Mouse (Mus musculus) CH12.LX (cell line): ENCODE measurements around the gene Onecut3.

Source experiments
- CTCF ChIP-seq, 2 experiments: IDR thresholded peaks in 1 of 2; conservative IDR thresholded peaks in 1 of 2; 2 replicates each; pipeline ENCODE4 v1.5.1; 2011 to 2012; ENCODE audit warnings: low read depth in 2 of 2, low read length in 2 of 2, improper control_type of control experiment in 1 of 2, inconsistent platforms in 1 of 2, mild to moderate bottlenecking in 1 of 2, moderate library complexity in 1 of 2
- JUN ChIP-seq: IDR thresholded peaks from 2 replicates; pipeline ENCODE4 v1.6.1; 2011; ENCODE audit warnings: low read depth, mild to moderate bottlenecking, low read length, improper control_type of control experiment, moderate library complexity; ENCODE audit not compliant: insufficient read depth
- JUND ChIP-seq: conservative IDR thresholded peaks from 2 replicates; pipeline ENCODE4 v1.6.1; 2011; ENCODE audit warnings: low read depth, low read length, improper control_type of control experiment
- RAD21 ChIP-seq: IDR thresholded peaks from 2 replicates; pipeline ENCODE4 v1.6.1; 2011; ENCODE audit warnings: low read depth, mild to moderate bottlenecking, low read length, improper control_type of control experiment, moderate library complexity
- SMC3 ChIP-seq: IDR thresholded peaks from 2 replicates; pipeline ENCODE4 v1.6.1; 2011; ENCODE audit warnings: low read depth, low read length, improper control_type of control experiment
- TBP ChIP-seq: conservative IDR thresholded peaks from 2 replicates; pipeline ENCODE4 v1.6.1; 2011; ENCODE audit warnings: low read depth, low read length, improper control_type of control experiment
- USF1 ChIP-seq: IDR thresholded peaks from 2 replicates; pipeline ENCODE4 v1.6.1; 2014; ENCODE audit warnings: low read depth, mild to moderate bottlenecking, inconsistent platforms, low read length, improper control_type of control experiment
- ZKSCAN1 ChIP-seq: IDR thresholded peaks from 2 replicates; pipeline ENCODE4 v1.6.1; 2012; ENCODE audit warnings: low read depth, inconsistent platforms, low read length, improper control_type of control experiment, borderline replicate concordance

- TF ChIP-seq SMC3 (peak; percentile 86), ZKSCAN1 (no peak), TBP (no peak), JUND (0 out of 2 replicates have a peak, but pooled peaks have one; percentile 19), JUN (no peak), CTCF (conservative IDR thresholded peaks at IDR 0.05 in 1 of 2, IDR thresholded peaks at IDR 0.05 in 1 of 2; ENCODE audit: low read depth in 2 of 2, low read length in 2 of 2) (peak; percentile 54 to 76; a peak in 3 of 4 replicates), USF1 (no peak), RAD21 (peak; percentile 68)
Observed at GRCm38 (mm10) chr10:80506222-80506621, 11.6 kb downstream of the Onecut3 start.
